Mouse (Mus musculus): ENCODE results near the gene Pcdh17. TPM values are rescaled to one million over a fixed set of nuclear protein-coding genes. Genes with fewer than 3 reads are reported as not detected.

Gene Pcdh17
- polyA plus RNA-seq (2012; rRNA removed): 1.4 and 1.5 TPM in 2 replicates

GRCm38 (mm10) chr14:84443288-84443686, at the start of gene Pcdh17:
TSS of gene Pcdh17 (plus strand) at chr14:84443563.
- peaks cover 17% of the 10 kb centered on the region for H3K27me3 ChIP-seq (ENCODE audit: control insufficient read depth, insufficient read depth, low read length)
- H3K27ac ChIP-seq (ENCODE audit: insufficient read depth, low read length): no peak within 1 kb of the TSS
- no peaks in the 10 kb centered on the region; the same call in 1 of the 2 replicates for H3K4me1 ChIP-seq (ENCODE audit: control insufficient read depth, insufficient read depth, insufficient read length)
- peak within 1 kb of the TSS; percentile 45 for H3K4me3 ChIP-seq (ENCODE audit: extremely low read depth, insufficient read depth, insufficient read length)
- TF ChIP-seq POLR2A (IDR thresholded peaks at IDR 0.05; ENCODE audit: low read depth, low read length) (no peak), CTCF (IDR thresholded peaks at IDR 0.05; ENCODE audit: extremely low read depth, insufficient read depth, insufficient read length, insufficient replicate concordance) (no peak)
- H3K36me3 ChIP-seq (ENCODE audit: control insufficient read depth, insufficient read depth, low read length): no peaks in the 10 kb centered on the region
- WGBS: 2% methylated on average over 31 of the region's 31 CpGs
- DNase-seq (ENCODE audit: low read depth in 1 of 2, low spot score in 2 of 2): peak in 1 of 2 experiments; percentile 47

- no peak overlapping the region for H3K4me3 ChIP-seq (ENCODE audit: extremely low read depth, insufficient read depth, insufficient read length)
- no peaks in the 10 kb centered on the region for H3K36me3 ChIP-seq (ENCODE audit: control insufficient read depth, insufficient read depth, low read length)
- 70% methylated on average over 1 of the region's 1 CpGs for WGBS
- no peaks in the 10 kb centered on the region for H3K4me1 ChIP-seq (ENCODE audit: control insufficient read depth, insufficient read depth, insufficient read length)
- H3K27ac ChIP-seq (ENCODE audit: insufficient read depth, low read length): no peak overlapping the region
- TF ChIP-seq CTCF (IDR thresholded peaks at IDR 0.05; ENCODE audit: extremely low read depth, insufficient read depth, insufficient read length, insufficient replicate concordance) (no peak), POLR2A (IDR thresholded peaks at IDR 0.05; ENCODE audit: low read depth, low read length) (no peak)
- DNase-seq (ENCODE audit: low read depth in 1 of 2, low spot score in 2 of 2): no peak
- H3K27me3 ChIP-seq (ENCODE audit: control insufficient read depth, insufficient read depth, low read length): no peaks in the 10 kb centered on the region
Measured at GRCm38 (mm10) chr14:84397137-84397536, 46.2 kb upstream of the Pcdh17 start.

- no peak overlapping the region for H3K4me3 ChIP-seq (ENCODE audit: extremely low read depth, insufficient read depth, insufficient read length)
- H3K27me3 ChIP-seq (ENCODE audit: control insufficient read depth, insufficient read depth, low read length): no peaks in the 10 kb centered on the region
- WGBS: 80% methylated on average over 2 of the region's 2 CpGs
- H3K36me3 ChIP-seq (ENCODE audit: control insufficient read depth, insufficient read depth, low read length): no peaks in the 10 kb centered on the region
- TF ChIP-seq POLR2A (IDR thresholded peaks at IDR 0.05; ENCODE audit: low read depth, low read length) (no peak), CTCF (IDR thresholded peaks at IDR 0.05; ENCODE audit: extremely low read depth, insufficient read depth, insufficient read length, insufficient replicate concordance) (no peak)
- DNase-seq (ENCODE audit: low read depth in 1 of 2, low spot score in 2 of 2): no peak
- no peak overlapping the region for H3K27ac ChIP-seq (ENCODE audit: insufficient read depth, low read length)
- H3K4me1 ChIP-seq (ENCODE audit: control insufficient read depth, insufficient read depth, insufficient read length): no peaks in the 10 kb centered on the region
Measured at GRCm38 (mm10) chr14:84424736-84425135, 18.6 kb upstream of the Pcdh17 start.

- DNase-seq (ENCODE audit: low read depth in 1 of 2, low spot score in 2 of 2): no peak
- TF ChIP-seq CTCF (IDR thresholded peaks at IDR 0.05; ENCODE audit: extremely low read depth, insufficient read depth, insufficient read length, insufficient replicate concordance): no peak
- TF ChIP-seq POLR2A (IDR thresholded peaks at IDR 0.05; ENCODE audit: low read depth, low read length): no peak
- Histone ChIP-seq H3K4me3 (ENCODE audit: extremely low read depth, insufficient read depth, insufficient read length) (no peak overlapping the region), H3K27me3 (ENCODE audit: control insufficient read depth, insufficient read depth, low read length) (no peaks in the 10 kb centered on the region), H3K27ac (ENCODE audit: insufficient read depth, low read length) (no peak overlapping the region), H3K36me3 (ENCODE audit: control insufficient read depth, insufficient read depth, low read length) (no peaks in the 10 kb centered on the region), H3K4me1 (ENCODE audit: control insufficient read depth, insufficient read depth, insufficient read length) (no peaks in the 10 kb centered on the region)
Measured at GRCm38 (mm10) chr14:84426616-84427015, 16.7 kb upstream of the Pcdh17 start.

GRCm38 (mm10) chr14:84438066-84438770, 5.1 kb upstream of the Pcdh17 start:
- 38% methylated on average over 11 of the region's 11 CpGs for WGBS
- DNase-seq (ENCODE audit: low read depth in 1 of 2, low spot score in 2 of 2): no peak
- TF ChIP-seq POLR2A (IDR thresholded peaks at IDR 0.05; ENCODE audit: low read depth, low read length) (no peak), CTCF (IDR thresholded peaks at IDR 0.05; ENCODE audit: extremely low read depth, insufficient read depth, insufficient read length, insufficient replicate concordance) (no peak)

GRCm38 (mm10) chr14:84440903-84441302, 2.5 kb upstream of the Pcdh17 start:
- Histone ChIP-seq H3K27me3 (ENCODE audit: control insufficient read depth, insufficient read depth, low read length) (peaks cover 12% of the 10 kb centered on the region), H3K36me3 (ENCODE audit: control insufficient read depth, insufficient read depth, low read length) (no peaks in the 10 kb centered on the region), H3K27ac (ENCODE audit: insufficient read depth, low read length) (no peak overlapping the region), H3K4me3 (ENCODE audit: extremely low read depth, insufficient read depth, insufficient read length) (no peak overlapping the region), H3K4me1 (ENCODE audit: control insufficient read depth, insufficient read depth, insufficient read length) (no peaks in the 10 kb centered on the region; the same call in 1 of the 2 replicates)
- 13% methylated on average over 2 of the region's 2 CpGs for WGBS
- TF ChIP-seq POLR2A (IDR thresholded peaks at IDR 0.05; ENCODE audit: low read depth, low read length) (no peak), CTCF (IDR thresholded peaks at IDR 0.05; ENCODE audit: extremely low read depth, insufficient read depth, insufficient read length, insufficient replicate concordance) (no peak)
- DNase-seq (ENCODE audit: low read depth in 1 of 2, low spot score in 2 of 2): no peak

More at GRCm38 (mm10) chr14:84438066-84438770, 5.1 kb upstream of the Pcdh17 start:
- H3K27me3 ChIP-seq (ENCODE audit: control insufficient read depth, insufficient read depth, low read length): no peaks in the 10 kb centered on the region; the same call in 1 of the 2 replicates
- H3K4me1 ChIP-seq (ENCODE audit: control insufficient read depth, insufficient read depth, insufficient read length): no peaks in the 10 kb centered on the region
- no peak overlapping the region for H3K27ac ChIP-seq (ENCODE audit: insufficient read depth, low read length)
- no peaks in the 10 kb centered on the region for H3K36me3 ChIP-seq (ENCODE audit: control insufficient read depth, insufficient read depth, low read length)
- no peak overlapping the region for H3K4me3 ChIP-seq (ENCODE audit: extremely low read depth, insufficient read depth, insufficient read length)
